Mouse (Mus musculus) embryonic facial prominence, embryonic 15.5 days (tissue): Measurements from ENCODE around the gene D630039A03Rik. TPM values are rescaled to one million over a fixed set of nuclear protein-coding genes. Genes with fewer than 3 reads are reported as not detected.

Source experiments
- ATAC-seq: fragments of 200-750 bp; cut with Nextera tagmentation; 2 replicates; pipeline ENCODE4 v1.8.0; 2017; ENCODE audit warnings: low read depth, moderate TSS enrichment; ENCODE audit not compliant: insufficient number of reproducible peaks, low FRiP score, low TSS enrichment
- H3K27ac ChIP-seq: fragments of 300-500 bp; sonication (generic); replicated peaks from 2 replicates; pipeline ENCODE4 v1.5.1; 2015; ENCODE audit warnings: mild to moderate bottlenecking, inconsistent platforms
- H3K27me3 ChIP-seq: fragments of 300-500 bp; sonication (generic); 2 replicates; pipeline ENCODE4 v1.6.1; 2015; ENCODE audit warnings: inconsistent platforms
- H3K36me3 ChIP-seq: fragments of 300-500 bp; sonication (generic); 2 replicates; pipeline ENCODE4 v1.6.1; 2015; ENCODE audit warnings: mild to moderate bottlenecking, inconsistent platforms
- H3K4me1 ChIP-seq: fragments of 300-500 bp; sonication (generic); 2 replicates; pipeline ENCODE4 v1.6.1; 2015; ENCODE audit warnings: inconsistent platforms
- H3K4me2 ChIP-seq: fragments of 300-500 bp; sonication (generic); replicated peaks from 2 replicates; pipeline ENCODE4 v1.6.1; 2015; ENCODE audit warnings: mild to moderate bottlenecking, inconsistent platforms
- H3K4me3 ChIP-seq: fragments of 300-500 bp; sonication (generic); replicated peaks from 2 replicates; pipeline ENCODE4 v1.5.1; 2015; ENCODE audit warnings: mild to moderate bottlenecking, inconsistent platforms
- H3K9ac ChIP-seq: fragments of 300-500 bp; sonication (generic); 2 replicates; pipeline ENCODE4 v1.6.1; 2015; ENCODE audit warnings: inconsistent platforms
- H3K9me3 ChIP-seq: fragments of 300-500 bp; sonication (generic); replicated peaks from 2 replicates; pipeline ENCODE4 v1.6.1; 2016; ENCODE audit warnings: inconsistent platforms
- WGBS: fragments of 180-500 bp; shearing (Covaris S2); methylation state at CpG from one replicate; pipeline ENCODE4 v1.1.7; 2015; 5-methylcytosine and 5-hydroxymethylcytosine counted together
- polyA plus RNA-seq: library from polyadenylated mRNA; unstranded; fragments of >200 nt; fragmentation: Nextera tagmentation; extraction: Ambion mirVana; gene quantifications from 2 replicates; pipeline ENCODE4 v1.2.1, GENCODE M21; 2015

Gene D630039A03Rik
- polyA plus RNA-seq, 1 experiment from 2014 or later, result 0.31 TPM

- ATAC-seq, result no peak
- Histone ChIP-seq H3K36me3 (peaks cover 31% of the 10 kb centered on the region), H3K4me2 (no peak overlapping the region; the same call in 1 of the 2 replicates), H3K9me3 (no peaks in the 10 kb centered on the region), H3K4me3 (no peak overlapping the region), H3K9ac (no peak overlapping the region), H3K4me1 (peaks cover 34% of the 10 kb centered on the region), H3K27ac (no peak overlapping the region), H3K27me3 (no peaks in the 10 kb centered on the region)
- 92% methylated on average over 7 of the region's 7 CpGs for WGBS
Measured at GRCm38 (mm10) chr4:57953796-57954195, 37.7 kb upstream of the D630039A03Rik start.

GRCm38 (mm10) chr4:57952891-57953290 is 36.8 kb upstream of the D630039A03Rik start:
- WGBS, result 79% methylated on average over 1 of the region's 1 CpGs

GRCm38 (mm10) chr4:57952416-57952815 is 36.3 kb upstream of the D630039A03Rik start:
- Histone ChIP-seq H3K27ac (no peak overlapping the region), H3K4me1 (peaks cover 29% of the 10 kb centered on the region), H3K36me3 (peaks cover 39% of the 10 kb centered on the region), H3K4me3 (no peak overlapping the region), H3K9me3 (no peaks in the 10 kb centered on the region), H3K27me3 (no peaks in the 10 kb centered on the region), H3K9ac (no peak overlapping the region), H3K4me2 (no peak overlapping the region)
- no peak for ATAC-seq
- WGBS, result 89% methylated on average over 3 of the region's 3 CpGs

More at GRCm38 (mm10) chr4:57952891-57953290, 36.8 kb upstream of the D630039A03Rik start:
- Histone ChIP-seq H3K4me3 (no peak overlapping the region), H3K4me1 (peaks cover 34% of the 10 kb centered on the region), H3K36me3 (peaks cover 39% of the 10 kb centered on the region), H3K27ac (no peak overlapping the region), H3K9me3 (no peaks in the 10 kb centered on the region), H3K4me2 (no peak overlapping the region), H3K27me3 (no peaks in the 10 kb centered on the region), H3K9ac (no peak overlapping the region)
- ATAC-seq, result no peak

- Histone ChIP-seq H3K4me1 (peaks cover 14% of the 10 kb centered on the region), H3K27me3 (no peaks in the 10 kb centered on the region), H3K27ac (no peak overlapping the region), H3K9ac (no peak overlapping the region), H3K36me3 (peaks cover 60% of the 10 kb centered on the region), H3K4me2 (no peak overlapping the region), H3K9me3 (no peaks in the 10 kb centered on the region), H3K4me3 (no peak overlapping the region)
- WGBS, result 86% methylated on average over 6 of the region's 6 CpGs
- no peak for ATAC-seq
Measured at GRCm38 (mm10) chr4:57949866-57950265, 33.8 kb upstream of the D630039A03Rik start.

GRCm38 (mm10) chr4:57947476-57947875 is 31.4 kb upstream of the D630039A03Rik start:
- no peaks in the 10 kb centered on the region for H3K9me3 ChIP-seq
- 88% methylated on average over 4 of the region's 4 CpGs for WGBS
- no peak overlapping the region for H3K4me2 ChIP-seq
- no peaks in the 10 kb centered on the region for H3K27me3 ChIP-seq
- no peak overlapping the region for H3K27ac ChIP-seq
- H3K36me3 ChIP-seq, result peaks cover 74% of the 10 kb centered on the region
- H3K4me3 ChIP-seq, result no peak overlapping the region
- ATAC-seq, result no peak
- no peak overlapping the region for H3K9ac ChIP-seq
- H3K4me1 ChIP-seq, result no peaks in the 10 kb centered on the region

- no peaks in the 10 kb centered on the region for H3K4me1 ChIP-seq
Measured at GRCm38 (mm10) chr4:57947036-57947435, 30.9 kb upstream of the D630039A03Rik start.

GRCm38 (mm10) chr4:57942892-57943291 is 26.8 kb upstream of the D630039A03Rik start:
- Histone ChIP-seq H3K9ac (no peak overlapping the region), H3K4me1 (no peaks in the 10 kb centered on the region), H3K4me2 (no peak overlapping the region), H3K9me3 (no peaks in the 10 kb centered on the region), H3K27ac (no peak overlapping the region), H3K27me3 (no peaks in the 10 kb centered on the region), H3K4me3 (no peak overlapping the region), H3K36me3 (peaks cover 35% of the 10 kb centered on the region)
- ATAC-seq, result no peak
- WGBS, result 94% methylated on average over 2 of the region's 2 CpGs

More at GRCm38 (mm10) chr4:57947036-57947435, 30.9 kb upstream of the D630039A03Rik start:
- Histone ChIP-seq H3K36me3 (peaks cover 74% of the 10 kb centered on the region), H3K27ac (no peak overlapping the region), H3K9ac (no peak overlapping the region), H3K4me2 (no peak overlapping the region), H3K9me3 (no peaks in the 10 kb centered on the region), H3K4me3 (no peak overlapping the region), H3K27me3 (no peaks in the 10 kb centered on the region)
- ATAC-seq, result no peak
- WGBS, result 75% methylated on average over 10 of the region's 10 CpGs

- WGBS, result 83% methylated on average over 4 of the region's 4 CpGs
- ATAC-seq, result no peak
- H3K4me2 ChIP-seq, result no peak overlapping the region
- no peaks in the 10 kb centered on the region for H3K9me3 ChIP-seq
- H3K36me3 ChIP-seq, result peaks cover 21% of the 10 kb centered on the region
- no peak overlapping the region for H3K4me3 ChIP-seq
- no peaks in the 10 kb centered on the region for H3K4me1 ChIP-seq
- no peaks in the 10 kb centered on the region for H3K27me3 ChIP-seq
- H3K9ac ChIP-seq, result no peak overlapping the region
- H3K27ac ChIP-seq, result no peak overlapping the region
Measured at GRCm38 (mm10) chr4:57940631-57941030, 24.5 kb upstream of the D630039A03Rik start.

- H3K9ac ChIP-seq, result no peak overlapping the region
- H3K27me3 ChIP-seq, result no peaks in the 10 kb centered on the region
- H3K36me3 ChIP-seq, result no peaks in the 10 kb centered on the region; the same call in 1 of the 2 replicates
- H3K9me3 ChIP-seq, result no peaks in the 10 kb centered on the region
- no peaks in the 10 kb centered on the region for H3K4me1 ChIP-seq
- ATAC-seq, result no peak
- H3K4me3 ChIP-seq, result no peak overlapping the region
- no peak overlapping the region for H3K27ac ChIP-seq
- 78% methylated on average over 6 of the region's 6 CpGs for WGBS
- no peak overlapping the region for H3K4me2 ChIP-seq
Measured at GRCm38 (mm10) chr4:57937292-57937691, 21.2 kb upstream of the D630039A03Rik start.

GRCm38 (mm10) chr4:57934181-57934580 is 18.1 kb upstream of the D630039A03Rik start:
- Histone ChIP-seq H3K27ac (no peak overlapping the region), H3K27me3 (no peaks in the 10 kb centered on the region), H3K9me3 (no peaks in the 10 kb centered on the region), H3K4me1 (no peaks in the 10 kb centered on the region), H3K4me2 (no peak overlapping the region), H3K36me3 (no peaks in the 10 kb centered on the region), H3K9ac (no peak overlapping the region), H3K4me3 (no peak overlapping the region)
- no peak for ATAC-seq
- WGBS, result 62% methylated on average over 5 of the region's 5 CpGs

GRCm38 (mm10) chr4:57930559-57931170 is 14.6 kb upstream of the D630039A03Rik start:
- Histone ChIP-seq H3K36me3 (no peaks in the 10 kb centered on the region), H3K9me3 (no peaks in the 10 kb centered on the region), H3K4me2 (no peak overlapping the region), H3K9ac (no peak overlapping the region), H3K4me3 (no peak overlapping the region), H3K27me3 (no peaks in the 10 kb centered on the region), H3K4me1 (no peaks in the 10 kb centered on the region), H3K27ac (no peak overlapping the region)
- ATAC-seq, result no peak
- WGBS, result 73% methylated on average over 5 of the region's 5 CpGs
